Mouse (Mus musculus) intestine, embryonic 16.5 days (tissue): ENCODE measurements around the gene Gm42669. TPM values are rescaled to one million over a fixed set of nuclear protein-coding genes. Genes with fewer than 3 reads are reported as not detected.
A peak's percentile ranks its signal among the peaks of the same experiment; 100 is the strongest.

Experiments used
- ATAC-seq: fragments of 200-750 bp; cut with Nextera tagmentation; 2 replicates; pipeline ENCODE4 v1.8.0; 2017; ENCODE audit warnings: moderate TSS enrichment, moderate library complexity
- H3K27ac ChIP-seq: fragments of 300-500 bp; sonication (generic); 2 replicates; pipeline ENCODE4 v1.5.1; 2014; ENCODE audit warnings: mild to moderate bottlenecking, low read length
- H3K27me3 ChIP-seq: fragments of 300-500 bp; sonication (generic); replicated peaks from 2 replicates; pipeline ENCODE4 v1.6.1; 2014; ENCODE audit warnings: low read length, control low read depth, mixed read lengths; ENCODE audit not compliant: control insufficient read depth, insufficient read depth
- H3K36me3 ChIP-seq: fragments of 300-500 bp; sonication (generic); 2 replicates; pipeline ENCODE4 v1.6.1; 2014; ENCODE audit warnings: low read length, control low read depth; ENCODE audit not compliant: control insufficient read depth, insufficient read depth
- H3K4me1 ChIP-seq: fragments of 300-500 bp; sonication (generic); 2 replicates; pipeline ENCODE4 v1.6.1; 2014; ENCODE audit warnings: low read length, control low read depth, mixed read lengths; ENCODE audit not compliant: control insufficient read depth, insufficient read depth
- H3K4me2 ChIP-seq: fragments of 300-500 bp; sonication (generic); 2 replicates; pipeline ENCODE4 v1.6.1; 2014; ENCODE audit warnings: low read depth, low read length, control low read depth
- H3K4me3 ChIP-seq: fragments of 300-500 bp; sonication (generic); 2 replicates; pipeline ENCODE4 v1.5.1; 2014; ENCODE audit warnings: mild to moderate bottlenecking, low read length
- H3K9ac ChIP-seq: fragments of 300-500 bp; sonication (generic); 2 replicates; pipeline ENCODE4 v1.6.1; 2014; ENCODE audit warnings: low read depth, low read length
- H3K9me3 ChIP-seq: fragments of 300-500 bp; sonication (generic); 2 replicates; pipeline ENCODE4 v1.6.1; 2016; ENCODE audit warnings: low read length, control low read depth; ENCODE audit not compliant: control insufficient read depth
- WGBS: fragments of 180-500 bp; shearing (Covaris S2); extraction: QIAGEN DNeasy Blood & Tissue Kit; methylation state at CpG from one replicate; pipeline ENCODE4 v1.1.7; 2014; 5-methylcytosine and 5-hydroxymethylcytosine counted together
- polyA plus RNA-seq: library from polyadenylated mRNA; unstranded; fragments of >200 nt; fragmentation: Nextera tagmentation; extraction: Ambion mirVana; gene quantifications from 2 replicates; pipeline ENCODE4 v1.2.1, GENCODE M21; 2015

The Gm42669 gene
- polyA plus RNA-seq, 1 experiment from 2014 or later = 0.16 TPM

DNA sequence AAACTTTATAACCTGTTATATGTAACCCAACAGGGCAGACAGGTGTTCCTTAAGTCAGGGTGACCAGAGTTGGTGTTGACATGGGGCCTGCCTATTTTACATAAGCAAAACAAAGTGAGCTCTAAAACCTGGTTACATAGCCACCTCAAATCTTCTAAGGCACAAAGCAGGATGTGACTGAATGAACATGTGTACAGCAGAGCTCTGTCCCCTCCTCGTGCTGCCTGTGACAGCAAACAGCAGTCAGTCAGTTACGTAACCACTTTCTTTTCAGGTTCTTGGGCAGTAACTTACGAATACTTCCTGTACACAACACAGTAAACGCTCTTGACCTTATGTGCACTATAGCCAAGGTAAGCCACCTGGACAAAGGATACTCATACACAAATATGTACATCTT lies 38.5 kb downstream of the Gm42669 start:
- H3K4me3 ChIP-seq = no peak overlapping the region
- no peaks in the 10 kb centered on the region for H3K4me1 ChIP-seq
- H3K4me2 ChIP-seq = no peak overlapping the region
- ATAC-seq = no peak
- 74% methylated on average over 4 of the region's 4 CpGs for WGBS
- H3K9ac ChIP-seq = no peak overlapping the region
- no peaks in the 10 kb centered on the region for H3K36me3 ChIP-seq
- no peaks in the 10 kb centered on the region for H3K9me3 ChIP-seq
- H3K27ac ChIP-seq = no peak overlapping the region
- no peaks in the 10 kb centered on the region for H3K27me3 ChIP-seq

DNA sequence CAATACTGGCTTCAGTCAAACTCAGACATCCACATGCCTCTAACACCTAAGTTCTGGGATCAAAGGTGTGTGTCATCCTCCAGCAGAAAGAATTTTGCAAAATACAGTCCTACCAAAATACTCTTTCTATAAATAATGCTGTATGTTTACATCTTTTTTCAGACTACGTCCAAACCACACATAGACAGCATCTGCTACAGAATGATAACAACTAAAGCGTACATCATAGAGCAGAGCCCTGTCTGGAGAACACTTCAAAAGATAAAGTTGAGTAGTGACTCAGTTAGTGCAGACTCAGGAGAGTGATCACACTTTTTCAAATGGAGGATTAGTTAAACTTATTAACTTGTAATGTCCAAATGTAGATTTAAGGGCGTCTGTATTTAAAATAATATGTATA lies 40.5 kb downstream of the Gm42669 start:
- Histone ChIP-seq H3K9me3 (no peaks in the 10 kb centered on the region), H3K4me2 (no peak overlapping the region), H3K4me3 (no peak overlapping the region), H3K27ac (no peak overlapping the region), H3K9ac (no peak overlapping the region), H3K36me3 (no peaks in the 10 kb centered on the region), H3K27me3 (no peaks in the 10 kb centered on the region), H3K4me1 (no peaks in the 10 kb centered on the region)
- ATAC-seq = no peak
- WGBS = 80% methylated on average over 3 of the region's 3 CpGs

DNA sequence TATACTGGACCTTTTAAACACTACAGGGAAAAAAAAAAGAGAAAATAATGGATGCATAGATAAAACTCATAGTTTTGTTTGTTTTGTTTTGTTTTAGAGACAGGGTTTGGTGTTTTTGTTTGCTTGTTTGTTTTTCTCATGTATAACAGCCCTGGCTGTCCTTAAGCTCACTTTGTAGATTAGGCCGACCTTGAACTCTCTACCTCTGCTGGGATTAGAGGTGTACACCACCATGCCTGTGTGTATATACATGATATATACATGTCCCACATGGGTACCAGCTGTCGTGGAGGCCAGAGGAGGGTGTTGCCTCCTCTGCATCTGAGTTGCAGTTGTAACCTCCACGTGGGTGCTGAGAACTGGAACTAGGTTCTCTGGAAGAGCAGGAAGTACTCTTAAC lies 41.0 kb downstream of the Gm42669 start:
- no peak overlapping the region for H3K4me3 ChIP-seq
- no peak overlapping the region for H3K4me2 ChIP-seq
- H3K27me3 ChIP-seq = no peaks in the 10 kb centered on the region
- no peak overlapping the region for H3K27ac ChIP-seq
- WGBS = 84% methylated on average over 3 of the region's 3 CpGs
- no peaks in the 10 kb centered on the region for H3K36me3 ChIP-seq
- no peak for ATAC-seq
- no peaks in the 10 kb centered on the region for H3K4me1 ChIP-seq
- H3K9me3 ChIP-seq = no peaks in the 10 kb centered on the region
- no peak overlapping the region for H3K9ac ChIP-seq

DNA sequence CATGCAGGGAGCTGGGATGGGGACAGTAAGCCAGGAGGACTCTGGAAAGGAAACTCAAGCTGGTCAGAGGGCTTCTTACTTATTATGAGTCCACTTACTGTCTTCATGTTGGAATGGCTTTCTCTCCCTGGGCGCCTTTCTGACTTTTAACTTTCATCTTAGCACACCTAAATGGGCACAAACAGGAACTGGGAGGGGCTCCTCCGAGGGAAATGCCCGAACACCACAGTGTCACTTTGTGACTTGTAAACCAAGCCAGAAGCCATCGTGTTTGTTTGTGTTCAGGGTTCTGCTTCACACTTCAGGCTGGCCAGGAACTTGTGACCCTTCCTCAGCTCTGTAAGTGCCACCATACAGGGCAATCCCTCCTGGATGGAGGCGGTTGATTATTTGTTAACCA lies 46.9 kb downstream of the Gm42669 start:
- Histone ChIP-seq H3K4me2 (no peak overlapping the region), H3K4me1 (no peaks in the 10 kb centered on the region), H3K27ac (no peak overlapping the region), H3K36me3 (0 out of 2 replicates have a peak, but pooled peaks cover under 1% of the 10 kb centered on the region), H3K9ac (no peak overlapping the region), H3K9me3 (no peaks in the 10 kb centered on the region), H3K27me3 (no peaks in the 10 kb centered on the region), H3K4me3 (no peak overlapping the region)
- 71% methylated on average over 5 of the region's 5 CpGs for WGBS
- ATAC-seq = no peak

DNA sequence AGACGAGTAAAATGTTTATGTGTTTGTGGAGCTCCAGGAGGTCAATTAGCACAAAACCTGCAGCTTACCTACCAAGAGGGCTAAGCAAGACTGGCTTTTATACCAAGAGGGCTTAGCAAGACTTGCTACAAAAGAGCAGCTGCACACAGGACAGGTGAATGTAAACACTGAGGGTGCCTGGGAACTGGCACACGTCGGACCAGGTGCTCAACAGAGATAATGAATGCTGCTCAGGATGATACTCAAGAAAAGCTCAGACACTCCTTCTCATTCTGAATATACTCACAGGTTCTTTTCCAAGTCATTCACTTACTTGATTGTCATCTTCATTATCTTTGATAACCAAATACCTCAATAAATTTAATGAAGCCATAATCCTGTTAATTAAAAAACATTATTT lies 49.5 kb downstream of the Gm42669 start:
- no peak overlapping the region for H3K27ac ChIP-seq
- H3K9me3 ChIP-seq = no peaks in the 10 kb centered on the region
- 55% methylated on average over 3 of the region's 3 CpGs for WGBS
- H3K4me3 ChIP-seq = no peak overlapping the region
- H3K4me2 ChIP-seq = no peak overlapping the region
- no peak overlapping the region for H3K9ac ChIP-seq
- ATAC-seq = no peak
- H3K4me1 ChIP-seq = no peaks in the 10 kb centered on the region
- H3K27me3 ChIP-seq = no peaks in the 10 kb centered on the region
- 0 out of 2 replicates have a peak, but pooled peaks cover 4% of the 10 kb centered on the region for H3K36me3 ChIP-seq

DNA sequence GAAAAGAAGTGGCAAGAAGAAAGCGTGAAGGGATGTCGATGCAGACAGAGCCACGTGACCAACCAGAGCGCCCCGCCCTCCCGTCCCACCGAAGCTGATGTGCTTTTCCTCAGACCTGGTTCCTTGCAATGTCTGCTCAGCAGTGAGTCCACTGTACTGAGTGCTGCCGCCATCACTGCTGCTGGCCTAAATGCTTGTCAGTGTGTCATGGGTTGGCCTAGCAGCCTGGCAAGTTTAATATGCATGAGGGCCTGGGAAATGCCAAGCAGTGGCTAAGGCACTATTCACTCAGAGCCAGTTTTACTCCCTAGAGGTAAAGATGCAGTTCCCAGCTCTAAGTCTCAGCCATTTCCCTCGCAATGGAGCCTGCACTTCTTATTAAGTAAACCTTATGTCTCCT lies 61.7 kb downstream of the Gm42669 start:
- Histone ChIP-seq H3K27me3 (no peaks in the 10 kb centered on the region), H3K27ac (no peak overlapping the region), H3K9me3 (no peaks in the 10 kb centered on the region), H3K36me3 (peaks cover 13% of the 10 kb centered on the region; the same call in 1 of the 2 replicates), H3K4me1 (no peaks in the 10 kb centered on the region), H3K9ac (no peak overlapping the region), H3K4me2 (no peak overlapping the region), H3K4me3 (no peak overlapping the region)
- no peak for ATAC-seq
- 98% methylated on average over 9 of the region's 9 CpGs for WGBS

DNA sequence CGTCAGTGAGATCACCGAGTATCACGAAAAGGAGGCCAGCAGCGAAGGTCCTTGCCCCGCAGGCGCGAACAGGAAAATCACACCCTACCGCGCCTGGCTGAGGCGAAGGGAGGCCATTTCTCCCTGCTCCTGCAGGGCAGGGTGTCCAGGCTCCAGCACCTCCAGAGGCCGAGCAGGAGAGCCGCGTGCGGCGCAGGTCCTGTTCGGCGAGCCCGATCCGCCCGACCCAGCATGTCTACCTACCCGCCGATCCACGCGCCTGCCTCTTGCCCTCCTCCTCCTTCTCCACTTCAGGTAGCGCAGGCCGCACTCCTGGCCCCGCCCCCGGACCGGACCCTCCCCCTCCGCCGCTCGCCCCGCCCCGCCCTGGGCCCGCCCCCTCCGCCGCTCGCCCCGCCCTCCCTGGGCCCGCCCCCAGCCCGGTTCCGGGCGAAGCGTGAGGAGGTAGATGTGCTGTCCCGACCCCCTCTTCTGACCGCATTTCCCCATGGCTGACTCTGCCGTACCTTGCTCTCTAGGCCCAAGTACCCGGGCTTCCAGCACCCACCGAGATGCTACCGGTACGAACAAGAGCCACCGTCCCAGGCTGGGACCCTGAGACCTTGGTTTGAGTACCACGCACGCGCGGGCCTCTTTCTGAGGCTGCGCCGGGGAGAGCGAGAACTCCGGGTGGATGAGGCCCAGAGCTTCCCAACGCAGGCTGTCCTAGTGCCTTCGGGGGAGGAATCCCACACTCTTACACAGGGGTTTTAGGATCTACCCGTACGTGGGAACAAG lies 90.1 kb downstream of the Gm42669 start, which contains the start of the genes Rpap2 and Glmn:
TSS of gene Rpap2 (plus strand) at position 73 of the 777 bp plus-strand sequence.
TSS of gene Glmn (minus strand) at position 588 of the 777 bp plus-strand sequence.
- Histone ChIP-seq H3K4me3 (peak within 1 kb of the TSS; percentile 78), H3K4me2 (peak within 1 kb of the TSS; percentile 85), H3K4me1 (peaks cover 2% of the 10 kb centered on the region; the same call in 1 of the 2 replicates), H3K36me3 (no peaks in the 10 kb centered on the region), H3K27me3 (no peaks in the 10 kb centered on the region), H3K27ac (peak within 1 kb of the TSS; percentile 86), H3K9me3 (no peaks in the 10 kb centered on the region), H3K9ac (peak within 1 kb of the TSS; percentile 84)
- peak; percentile 98 for ATAC-seq
- WGBS = 1% methylated on average over 61 of the region's 64 CpGs

DNA sequence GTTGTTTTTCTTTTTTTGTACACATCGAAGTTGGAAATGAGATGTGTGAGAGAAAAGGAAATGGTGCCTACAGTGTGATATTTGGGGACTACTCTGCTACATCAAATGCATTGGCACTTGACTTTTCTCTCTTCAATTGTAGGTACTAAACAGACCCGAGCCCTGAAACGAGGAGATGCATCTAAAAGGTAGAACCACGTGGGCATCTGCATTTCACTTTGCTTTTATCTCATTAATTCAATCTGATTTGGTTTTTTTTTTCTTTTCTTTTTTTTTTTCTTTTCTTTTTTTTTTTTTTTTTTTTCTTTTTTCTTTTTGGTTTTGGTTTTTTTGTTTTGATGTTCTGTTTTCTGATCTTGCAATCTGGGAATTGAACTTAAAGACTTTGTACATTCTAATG lies 91.0 kb downstream of the Gm42669 start:
- Histone ChIP-seq H3K27ac (no peak overlapping the region), H3K4me3 (peak overlapping the region; percentile 78), H3K4me2 (peak overlapping the region; percentile 85), H3K9me3 (no peaks in the 10 kb centered on the region), H3K27me3 (no peaks in the 10 kb centered on the region), H3K9ac (peak overlapping the region; percentile 84; the same call in 1 of the 2 replicates), H3K36me3 (0 out of 2 replicates have a peak, but pooled peaks cover 5% of the 10 kb centered on the region), H3K4me1 (peaks cover 2% of the 10 kb centered on the region; the same call in 1 of the 2 replicates)
- 22% methylated on average over 4 of the region's 4 CpGs for WGBS
- ATAC-seq = no peak

DNA sequence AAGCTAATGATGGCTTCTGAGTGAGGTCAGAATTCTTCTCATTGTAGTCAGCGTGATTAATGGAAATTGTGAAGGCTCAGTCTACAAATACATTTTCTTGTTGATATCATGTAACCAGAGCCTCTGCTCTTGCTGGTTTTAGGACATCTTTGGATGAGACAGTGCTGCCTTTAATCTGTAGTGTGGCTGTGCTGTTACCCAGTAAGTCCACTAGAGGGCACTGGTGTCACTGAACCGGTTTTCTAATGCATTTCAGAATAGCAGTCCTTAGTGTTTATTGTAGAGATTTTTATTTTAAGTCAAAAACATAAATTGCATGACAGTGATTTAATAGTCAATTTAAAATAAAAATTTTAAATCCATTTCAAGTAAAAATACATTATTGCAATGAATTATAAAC lies 103.8 kb downstream of the Gm42669 start:
- H3K27me3 ChIP-seq = no peaks in the 10 kb centered on the region
- no peaks in the 10 kb centered on the region for H3K9me3 ChIP-seq
- H3K4me2 ChIP-seq = no peak overlapping the region
- no peak for ATAC-seq
- no peak overlapping the region for H3K27ac ChIP-seq
- H3K4me3 ChIP-seq = no peak overlapping the region
- H3K4me1 ChIP-seq = no peaks in the 10 kb centered on the region
- H3K36me3 ChIP-seq = no peaks in the 10 kb centered on the region
- H3K9ac ChIP-seq = no peak overlapping the region
- WGBS = 4% methylated on average over 2 of the region's 2 CpGs
